Mouse (Mus musculus): ENCODE data around the gene Hmgb1.

DNA sequence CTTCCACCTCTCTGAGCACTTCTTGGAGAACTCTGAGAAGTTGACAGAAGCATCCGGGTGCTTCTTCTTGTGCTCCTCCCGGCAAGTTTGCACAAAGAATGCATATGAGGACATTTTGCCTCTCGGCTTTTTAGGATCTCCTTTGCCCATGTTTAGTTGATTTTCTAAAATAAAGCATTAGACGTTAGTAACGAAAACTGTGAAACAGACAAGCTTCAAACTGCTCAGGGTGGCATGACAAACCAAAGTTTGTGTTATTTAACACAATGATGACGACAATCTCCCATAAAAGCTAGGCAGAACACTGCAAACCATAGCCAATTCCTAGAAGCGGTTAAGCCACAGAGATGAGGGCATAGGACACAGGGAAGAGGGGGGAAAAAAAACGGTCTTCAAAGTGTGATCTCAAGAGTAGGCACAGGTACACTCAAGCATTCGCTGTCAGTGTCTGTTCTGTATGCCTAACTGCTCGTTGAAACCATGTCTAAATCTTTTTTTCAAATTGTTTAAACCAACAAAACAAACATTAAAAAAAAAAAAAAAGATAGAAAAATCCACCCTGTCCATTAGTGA, 133.6 kb downstream of the Hmgb1 start:
- TF ChIP-seq POLR2A (IDR thresholded peaks at IDR 0.05; ENCODE audit: borderline replicate concordance, control insufficient read depth, low read depth, low read length) (no peak), CTCF (IDR thresholded peaks at IDR 0.05; ENCODE audit: control insufficient read depth, insufficient read depth, low read length) (no peak)

Data from bone marrow, adult 2 months (tissue).